Mouse (Mus musculus) inflammation-experienced regulatory T-cells, adult 16 weeks (primary cell): ENCODE data around the gene Morn1. TPM values are rescaled to one million over a fixed set of nuclear protein-coding genes. Genes with fewer than 3 reads are reported as not detected.

ENCODE experiments used
- polyA plus RNA-seq: library from polyadenylated mRNA; unstranded; fragments of 100-300 nt; shearing (Covaris generic); gene quantifications from one replicate; pipeline ENCODE4 v1.2.1, GENCODE M21; 2017

Gene Morn1
- 2.3 TPM for polyA plus RNA-seq

DNA sequence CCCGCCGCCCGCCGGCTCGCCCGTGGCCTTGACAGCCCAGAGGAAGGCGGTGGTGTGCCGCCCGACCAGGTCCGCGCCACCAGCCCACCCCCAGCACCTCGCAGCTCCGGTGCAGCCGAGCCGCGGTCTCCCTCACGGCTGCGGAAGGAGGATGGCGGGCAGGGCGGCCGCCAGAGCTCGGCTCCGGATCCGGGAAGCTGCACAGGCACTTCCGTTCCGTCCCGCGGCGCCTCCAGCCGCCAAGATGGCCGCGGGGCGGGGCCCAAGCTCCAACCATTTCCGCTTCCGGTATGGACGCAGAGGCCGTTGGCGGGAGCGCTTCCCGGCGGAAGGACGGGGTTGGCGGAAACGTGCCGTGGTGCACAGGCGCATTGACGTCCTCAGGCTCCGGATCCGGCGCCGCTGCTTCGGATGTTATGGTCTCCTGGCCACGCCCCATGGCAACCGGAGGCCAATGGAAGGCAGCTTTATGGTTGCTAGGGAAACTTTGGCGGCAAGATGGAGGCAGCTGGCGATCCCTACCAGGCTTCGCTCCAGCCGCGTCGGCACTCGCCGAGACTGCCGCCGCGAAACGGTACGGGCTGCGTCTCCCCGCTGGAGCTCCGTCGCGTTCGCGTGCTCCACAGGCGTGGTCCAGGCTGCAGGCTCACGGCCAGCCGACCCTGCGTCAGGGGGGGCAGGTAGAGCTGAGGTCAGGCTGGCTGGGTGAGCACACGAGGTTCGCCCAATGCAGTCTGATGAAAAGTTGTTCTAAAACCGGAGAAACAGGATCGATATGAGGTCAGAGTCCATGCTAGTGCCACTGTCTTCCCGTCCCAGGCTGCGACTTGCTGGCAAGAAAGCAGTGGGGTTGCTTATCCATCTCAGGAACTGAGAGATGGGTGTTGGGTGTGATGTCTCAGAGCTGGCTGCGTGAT is at the start of gene Morn1, which contains the start of gene Rer1:
Morn1 (plus strand) TSS at position 470 of the 917 bp plus-strand sequence.
Rer1 (minus strand) TSS at position 275 of the 917 bp plus-strand sequence.

DNA sequence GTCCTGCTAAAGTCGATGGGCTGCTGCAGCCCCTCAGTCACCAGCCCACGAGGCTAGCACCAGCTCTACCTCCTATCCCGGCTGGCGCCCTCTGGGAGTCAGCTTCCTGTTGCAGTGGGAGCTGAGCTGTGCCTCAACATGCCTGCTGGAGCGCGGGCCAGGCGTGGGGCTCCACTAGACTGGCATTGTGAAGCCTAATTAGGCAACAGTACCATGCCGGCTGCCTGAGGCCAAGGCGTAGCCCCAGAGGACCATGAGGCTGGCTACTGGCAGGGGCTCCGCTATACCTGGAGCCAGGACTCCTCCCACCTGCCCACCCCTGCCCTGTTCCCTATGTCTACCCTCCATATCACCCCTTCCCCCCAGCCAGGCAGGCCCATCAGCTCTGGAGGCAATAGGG is 29.7 kb upstream of the Morn1 start, which contains the start of gene Plch2:
Plch2 (minus strand) TSS at position 61 of the 400 bp plus-strand sequence.

DNA sequence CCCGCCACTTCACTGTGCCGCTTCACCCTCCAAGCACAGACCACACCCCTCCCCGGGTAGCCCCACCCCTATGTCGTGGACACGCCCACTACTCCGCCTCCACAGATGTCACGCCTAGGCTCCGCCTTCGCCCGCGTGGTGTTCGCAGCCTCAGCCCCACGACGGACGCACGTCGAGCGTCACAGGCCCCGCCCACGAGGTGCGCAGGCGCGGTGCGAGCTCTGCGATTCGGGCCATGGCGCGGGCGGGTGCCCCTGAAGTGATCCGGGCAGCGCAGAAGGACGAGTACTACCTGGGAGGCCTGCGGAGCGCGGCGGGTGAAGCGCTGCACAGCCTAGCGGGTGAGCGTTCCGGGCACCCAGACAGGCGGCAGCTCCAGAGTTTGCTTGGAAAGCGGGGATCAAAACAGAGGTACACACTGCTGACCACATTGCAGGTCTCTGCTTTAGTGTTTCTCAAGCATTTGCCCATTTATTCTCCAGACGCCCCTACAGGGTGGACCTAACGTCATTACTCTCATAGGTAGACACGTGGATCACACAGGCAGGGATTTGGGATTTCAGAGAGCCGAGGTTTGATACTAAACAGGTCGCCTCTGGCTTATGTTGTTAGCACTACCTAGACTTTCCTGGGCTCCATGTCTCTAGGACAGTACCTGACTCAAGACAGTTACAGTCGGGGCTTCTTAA is 19.4 kb upstream of the Morn1 start, which contains the start of gene Pex10:
Pex10 (plus strand) TSS at position 183 of the 689 bp plus-strand sequence.

Other genes starting within 250 kb of the Morn1 start
- gene Ttc34, start 249.1 kb upstream of the Morn1 start, polyA plus RNA-seq = not detected
- gene Mmel1, start 217.0 kb upstream of the Morn1 start, polyA plus RNA-seq = not detected
- gene Fam213b, start 187.4 kb upstream of the Morn1 start, polyA plus RNA-seq = 7.7 TPM
- 14.6 TPM for gene Tnfrsf14, start 158.0 kb upstream of the Morn1 start, polyA plus RNA-seq
- 0.67 TPM for gene Hes5, start 125.7 kb upstream of the Morn1 start, polyA plus RNA-seq
- 81.8 TPM for gene Pank4, start 122.5 kb upstream of the Morn1 start, polyA plus RNA-seq
- 0.15 TPM for gene Plch2, start 29.8 kb upstream of the Morn1 start, polyA plus RNA-seq
- gene Pex10, start 19.6 kb upstream of the Morn1 start, polyA plus RNA-seq = 14.5 TPM
- 185 TPM for gene Rer1, start 195 bp upstream of the Morn1 start, polyA plus RNA-seq
- gene Ski, start 136.0 kb downstream of the Morn1 start, polyA plus RNA-seq = 12.4 TPM
- 136 TPM for gene Faap20, start 163.2 kb downstream of the Morn1 start, polyA plus RNA-seq